Mouse (Mus musculus) natural killer cell, adult 2 months (primary cell): Measurements from ENCODE around the gene Zbtb7a.

Source experiments
- DNase-seq, 2 experiments: peaks; one replicate each; pipeline ENCODE4 v3.0.0; 2022; ENCODE audit warnings: low spot score in 2 of 2

Gene Zbtb7a

GRCm38 (mm10) chr10:81190236-81190911 lies 55.4 kb downstream of the Zbtb7a start:
- no peak for DNase-seq

- DNase-seq: no peak
Measured at GRCm38 (mm10) chr10:81190912-81191321, 55.9 kb downstream of the Zbtb7a start.

- no peak for DNase-seq
Measured at GRCm38 (mm10) chr10:81191342-81191982, 56.4 kb downstream of the Zbtb7a start.

GRCm38 (mm10) chr10:81192270-81192967 lies 57.4 kb downstream of the Zbtb7a start:
- peak; percentile 81 to 87 for DNase-seq

- no peak for DNase-seq
Measured at GRCm38 (mm10) chr10:81192968-81193501, 58.0 kb downstream of the Zbtb7a start.

- DNase-seq: peak; percentile 65 to 80
Measured at GRCm38 (mm10) chr10:81193991-81194774, 59.2 kb downstream of the Zbtb7a start.

GRCm38 (mm10) chr10:81195300-81195699 lies 60.3 kb downstream of the Zbtb7a start:
- no peak for DNase-seq

GRCm38 (mm10) chr10:81196470-81197065 lies 61.5 kb downstream of the Zbtb7a start:
- no peak for DNase-seq

GRCm38 (mm10) chr10:81197305-81197704 lies 62.3 kb downstream of the Zbtb7a start:
- no peak for DNase-seq

GRCm38 (mm10) chr10:81198230-81198629 lies 63.2 kb downstream of the Zbtb7a start:
- DNase-seq: peak; percentile 60 to 73

- DNase-seq: no peak
Measured at GRCm38 (mm10) chr10:81198990-81199389, 64.0 kb downstream of the Zbtb7a start.

GRCm38 (mm10) chr10:81200141-81200540 lies 65.1 kb downstream of the Zbtb7a start:
- DNase-seq: no peak

GRCm38 (mm10) chr10:81200605-81201287 lies 65.7 kb downstream of the Zbtb7a start:
- DNase-seq: no peak

- no peak for DNase-seq
Measured at GRCm38 (mm10) chr10:81201807-81202758, 67.1 kb downstream of the Zbtb7a start, which contains the start of gene Nmrk2. Gene Nmrk2, minus strand, starts transcription at chr10:81202051.
